Mouse (Mus musculus) gastrocnemius, postnatal 4 days (tissue): ENCODE data around the gene Ccdc69. TPM values are rescaled to one million over a fixed set of nuclear protein-coding genes. Genes with fewer than 3 reads are reported as not detected.
"Not testable (repeated sequence)": the region's sequence is repeated elsewhere in the genome, so short reads cannot be mapped to it uniquely, and the experiment has no call there.

Experiments
- DNase-seq, 2 experiments: peaks; one replicate each; pipeline ENCODE4 v3.0.0; 2021 to 2022; ENCODE audit warnings: low spot score in 2 of 2, mixed read lengths in 2 of 2
- total RNA-seq, 2 experiments: library from RNA; stranded (reverse); gene quantifications; 2 replicates each; pipeline ENCODE4 v1.2.3; 2021

Ccdc69 gene
- total RNA-seq, 2 experiments from 2014 or later, result 13.2 to 17.9 TPM

DNA sequence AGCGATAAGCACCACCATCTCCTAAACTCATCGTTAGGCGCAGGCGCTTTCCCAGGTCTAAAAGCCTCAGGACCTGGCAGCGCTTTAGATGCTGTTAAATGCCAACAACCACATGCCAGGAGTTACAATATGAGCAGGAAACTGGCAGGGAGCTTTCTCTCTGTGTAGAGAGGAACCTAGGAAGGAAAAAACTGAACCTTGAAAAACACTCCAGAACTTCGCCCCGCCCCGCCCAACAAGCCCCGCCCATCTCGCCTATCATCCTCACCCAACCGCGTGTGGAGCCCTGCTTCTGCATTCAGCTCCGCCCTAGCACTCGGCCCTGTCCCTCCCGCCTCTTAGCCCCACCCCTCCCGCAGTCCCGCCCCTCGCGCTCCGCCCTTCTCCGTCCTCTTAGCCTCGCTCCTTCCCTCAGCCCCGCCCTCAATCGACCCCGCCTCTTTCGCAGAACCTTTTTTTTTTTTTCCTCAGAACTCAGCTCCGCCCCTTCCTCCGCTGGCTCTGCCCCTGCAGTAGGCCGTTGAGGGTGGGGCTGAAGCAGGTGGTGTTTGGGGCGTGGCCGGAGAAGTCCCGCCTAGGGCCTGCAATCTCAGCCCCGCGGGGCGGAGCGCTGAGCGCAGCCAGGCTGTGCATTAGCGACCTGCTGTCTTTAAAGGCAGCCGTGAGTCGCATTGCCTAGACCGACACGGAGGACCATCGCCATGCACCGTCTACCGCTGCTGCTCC, 19.7 kb upstream of the Ccdc69 start, which contains the start of gene Gm2a:
Gm2a (plus strand) TSS at position 653 of the 726 bp plus-strand sequence.
- peak; percentile 77 to 92 for DNase-seq

DNA sequence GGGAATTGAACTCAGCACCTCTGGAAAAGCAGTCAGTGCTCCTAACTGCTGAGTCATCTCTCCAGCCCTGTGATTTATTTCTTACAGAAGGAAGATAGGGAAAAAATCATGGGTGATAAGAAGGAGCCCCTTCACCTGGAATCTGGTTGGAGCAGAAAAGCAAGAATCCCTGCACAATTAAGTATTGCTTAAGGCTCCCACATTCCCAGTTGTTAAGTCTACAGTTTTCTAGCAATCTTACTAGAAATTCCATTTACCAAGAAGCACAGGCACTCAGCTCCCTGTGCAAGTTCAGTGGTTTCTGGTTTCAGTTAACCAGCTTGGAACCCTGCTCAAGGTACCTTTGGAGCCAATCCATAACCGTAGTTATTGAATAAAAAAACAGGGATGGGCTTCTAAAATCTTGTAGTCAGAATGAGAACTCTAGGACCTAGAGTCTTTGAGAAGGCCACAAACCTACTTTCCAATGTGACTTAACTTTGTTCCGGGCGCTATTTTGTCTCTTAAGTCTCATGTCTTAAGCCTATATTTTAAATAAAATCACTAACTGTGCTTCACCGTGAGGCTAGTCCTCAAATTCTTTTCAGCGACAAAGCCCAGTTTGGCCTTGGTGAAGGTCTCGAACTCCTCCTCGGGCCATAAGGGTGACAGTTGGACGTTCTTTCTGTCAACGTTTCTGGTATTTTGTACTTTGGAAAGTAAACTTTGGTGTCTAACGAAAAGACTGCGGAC, 19.0 kb upstream of the Ccdc69 start:
- DNase-seq, result no peak

DNA sequence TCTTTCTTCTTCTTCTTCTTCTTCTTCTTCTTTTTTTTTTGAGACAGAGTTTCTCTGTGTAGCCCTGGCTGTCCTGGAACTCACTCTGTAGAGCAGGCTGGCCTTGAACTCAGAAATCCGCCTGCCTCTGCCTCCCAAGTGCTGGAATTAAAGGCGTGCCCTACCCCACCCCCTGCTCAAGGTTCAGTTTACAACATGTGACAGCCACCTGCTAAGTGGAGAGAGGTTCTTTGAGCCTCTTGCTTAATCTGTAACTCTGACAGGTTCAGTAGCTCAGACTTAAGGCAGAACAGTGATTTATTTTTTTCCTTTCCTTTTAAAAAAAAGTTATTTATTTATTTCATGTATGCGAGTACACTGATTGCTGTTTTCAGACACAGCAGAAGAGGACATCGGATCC, 18.4 kb upstream of the Ccdc69 start:
- DNase-seq, result not testable (repeated sequence)

DNA sequence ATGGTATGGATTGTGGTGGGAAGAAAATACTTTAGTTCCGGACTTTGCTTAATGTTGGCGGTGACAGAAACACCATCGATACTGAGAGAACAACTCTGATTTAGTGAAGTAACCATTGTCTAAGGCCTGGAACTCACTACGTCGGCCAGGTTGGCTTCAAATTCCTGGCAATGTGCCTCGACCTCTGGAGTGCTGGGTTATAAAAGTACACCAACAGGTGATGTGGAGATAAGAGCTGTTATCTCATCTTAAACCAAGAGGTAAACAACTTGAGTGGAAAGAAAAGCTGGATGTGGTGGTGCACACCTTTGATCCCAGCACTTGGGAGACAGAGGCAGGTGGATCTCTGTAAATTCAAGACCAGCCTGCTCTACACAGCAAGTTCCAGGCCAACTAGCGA, 15.2 kb upstream of the Ccdc69 start:
- no peak for DNase-seq

DNA sequence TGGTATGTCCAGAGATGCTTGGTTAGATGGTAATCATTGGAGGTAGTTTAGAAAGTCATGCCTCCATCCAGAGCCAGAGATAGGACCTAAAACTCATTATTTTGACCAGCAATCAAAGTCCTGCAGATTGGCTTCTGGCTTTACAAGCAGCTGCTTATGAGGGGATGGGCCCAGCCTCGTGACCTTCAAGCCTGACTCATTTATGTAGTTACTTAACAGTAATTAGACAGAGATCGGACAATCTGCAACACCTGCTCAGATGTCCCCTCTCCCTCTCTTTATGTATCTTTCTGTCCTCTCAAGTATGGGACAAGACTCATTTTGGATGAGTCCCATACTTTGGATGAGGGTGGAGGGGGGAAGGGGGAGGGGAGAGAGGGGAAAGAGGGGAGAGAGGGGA, 12.0 kb upstream of the Ccdc69 start:
- DNase-seq, result no peak

DNA sequence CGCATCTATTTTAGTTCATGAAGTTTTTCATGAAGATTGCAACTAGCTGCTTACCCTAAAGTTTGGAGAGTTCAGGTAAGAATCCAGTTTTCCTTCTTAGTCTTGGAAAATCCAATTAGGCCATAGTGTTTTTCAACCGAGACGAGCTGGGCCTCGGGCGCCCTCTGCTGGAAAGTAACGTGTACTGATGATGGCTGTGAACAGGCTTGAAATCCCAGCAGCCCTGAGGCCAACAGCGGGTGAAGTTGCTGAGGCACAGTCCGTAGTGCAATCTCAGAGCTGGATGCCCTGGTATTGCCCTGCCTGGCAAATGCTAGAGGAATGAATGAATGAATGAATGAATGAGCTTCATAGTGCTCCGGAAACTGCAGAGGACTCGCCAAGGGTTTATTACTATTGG, 9.1 kb upstream of the Ccdc69 start:
- peak; percentile 46 to 67 for DNase-seq

DNA sequence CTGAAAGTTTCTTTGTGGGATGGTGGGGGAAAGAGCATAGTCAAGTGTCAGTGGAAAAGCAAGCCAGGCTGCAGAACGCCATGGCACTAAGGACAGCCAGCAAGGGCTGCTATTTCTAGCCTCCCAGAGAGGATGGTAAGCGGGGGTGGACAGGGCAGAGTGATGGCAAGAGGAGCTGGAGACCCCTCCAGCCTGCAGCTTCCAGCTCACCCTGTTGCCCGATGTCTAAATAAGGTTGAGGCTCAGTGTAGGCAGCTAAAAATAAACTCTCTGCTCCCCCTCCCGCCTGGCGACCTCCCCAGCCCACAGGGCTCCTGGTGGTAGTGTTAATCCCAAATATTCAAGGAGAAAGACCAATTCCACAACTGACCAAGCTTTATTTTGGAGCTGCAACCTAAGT, 7.5 kb upstream of the Ccdc69 start:
- no peak for DNase-seq

DNA sequence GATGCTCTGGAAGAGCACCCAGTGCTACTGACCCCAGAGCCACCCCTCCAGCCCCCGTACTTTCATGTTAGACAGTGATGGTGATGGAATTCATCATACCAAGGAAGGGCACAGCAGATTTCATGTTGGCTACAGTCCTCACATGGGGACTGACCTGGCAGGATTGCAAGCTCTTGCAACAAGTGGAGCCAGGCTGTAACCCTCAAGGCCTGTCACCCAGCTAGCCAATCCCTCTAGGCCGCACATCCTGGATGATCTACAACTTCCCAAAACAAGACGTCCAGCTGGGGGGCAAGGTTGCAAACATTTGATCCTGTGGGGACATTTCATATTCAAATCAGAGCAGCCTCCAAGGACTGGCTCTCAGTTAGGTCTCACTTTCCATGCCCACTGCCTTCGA, 6.7 kb upstream of the Ccdc69 start:
- no peak for DNase-seq

DNA sequence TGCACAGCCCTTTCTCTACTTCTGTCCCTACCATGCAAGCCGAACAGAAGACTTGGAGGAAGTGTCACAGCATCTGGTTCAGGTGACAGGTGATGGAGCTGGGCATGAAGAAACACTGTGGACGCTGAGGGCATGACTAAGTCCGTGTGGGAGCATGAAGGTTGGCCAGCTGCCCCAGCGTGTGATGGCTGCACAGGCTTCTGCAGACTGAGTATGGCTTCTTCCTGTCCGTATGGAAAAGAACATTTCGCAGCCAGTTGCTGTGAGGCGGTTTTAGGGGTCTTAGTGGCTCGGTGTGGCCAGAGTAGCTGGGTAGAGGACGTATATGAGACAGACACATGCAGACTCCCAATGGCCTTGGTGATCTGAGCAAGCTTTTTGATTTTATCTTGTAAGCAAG, 3.3 kb upstream of the Ccdc69 start:
- DNase-seq, result no peak

DNA sequence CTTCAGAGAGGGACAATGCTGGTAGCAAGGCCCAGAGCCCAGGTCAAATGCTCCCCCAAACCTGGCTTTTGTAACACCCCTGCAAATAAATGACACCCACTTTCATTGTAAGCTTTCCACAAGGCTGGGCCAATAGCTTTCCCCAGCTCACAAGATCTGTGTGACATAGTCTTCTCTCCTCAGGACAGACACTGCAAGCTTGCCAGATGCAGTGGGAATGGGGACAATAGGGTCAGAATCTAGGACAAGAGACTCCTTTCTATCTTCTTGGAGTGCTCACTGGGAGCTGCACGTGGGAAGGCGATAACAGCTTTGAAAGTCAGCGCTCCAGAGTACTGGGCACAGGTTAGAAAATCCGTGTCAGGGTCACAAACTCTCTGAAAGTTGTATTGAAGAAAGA, 1.2 kb upstream of the Ccdc69 start:
- DNase-seq, result no peak

DNA sequence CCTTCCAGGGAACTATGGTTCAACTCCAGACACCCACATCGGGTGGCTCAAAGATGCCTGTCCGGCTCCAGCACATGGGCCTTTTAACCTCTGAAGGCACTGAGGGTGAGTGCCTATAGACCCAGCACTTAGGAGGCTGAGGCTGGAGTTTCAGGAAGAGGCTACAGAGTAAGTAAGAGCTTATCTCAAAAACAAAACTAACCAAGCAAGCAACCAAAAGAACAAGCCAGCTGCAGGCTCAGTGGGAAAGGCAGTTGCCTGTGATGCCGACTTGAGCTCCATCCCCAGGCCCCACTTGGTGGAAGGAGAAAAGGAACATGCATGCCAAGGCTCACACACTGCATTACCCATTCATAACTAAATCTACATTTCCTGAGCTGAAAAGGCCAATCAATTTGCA, 571 bp upstream of the Ccdc69 start:
- no peak for DNase-seq

DNA sequence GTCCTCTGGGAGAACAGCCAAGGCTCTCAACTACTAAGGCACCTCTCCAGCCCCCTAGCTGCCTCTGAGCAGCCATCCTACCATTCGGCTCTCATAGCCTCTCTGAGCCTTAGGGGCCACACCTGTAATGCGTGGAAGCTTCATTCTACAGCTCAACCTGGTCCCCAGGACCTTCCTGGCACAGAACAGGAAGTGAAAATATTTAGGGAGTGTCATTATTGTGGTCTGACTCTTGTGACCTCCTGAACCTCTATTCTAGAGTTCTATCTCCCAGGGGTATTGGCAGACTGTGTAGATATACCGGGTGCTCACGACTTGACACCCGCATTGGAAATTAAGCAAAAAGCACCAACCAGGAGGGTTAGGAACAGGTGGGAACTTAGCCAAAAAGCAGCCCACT, 1.7 kb downstream of the Ccdc69 start:
- DNase-seq, result no peak

DNA sequence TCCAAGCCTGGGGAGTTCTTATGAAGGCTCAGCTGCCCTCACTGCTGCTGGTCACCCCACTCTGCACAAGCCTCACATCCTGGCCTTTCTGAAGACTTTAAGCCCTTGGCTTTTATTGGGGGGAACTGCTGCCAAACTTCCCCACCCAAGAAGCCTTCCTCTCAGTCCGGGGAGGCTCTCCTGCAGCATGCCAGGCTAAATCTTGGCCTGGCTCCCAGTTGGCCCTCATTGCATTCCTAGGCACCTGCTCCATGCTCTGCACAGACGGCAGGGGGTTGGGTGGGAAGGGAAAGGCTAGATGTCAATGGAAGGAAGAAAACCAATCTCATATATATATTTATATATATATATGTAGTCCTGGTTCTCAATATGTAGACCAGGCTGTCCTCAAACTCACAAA, 2.3 kb downstream of the Ccdc69 start:
- DNase-seq, result peak in 1 of 2 experiments; percentile 40

DNA sequence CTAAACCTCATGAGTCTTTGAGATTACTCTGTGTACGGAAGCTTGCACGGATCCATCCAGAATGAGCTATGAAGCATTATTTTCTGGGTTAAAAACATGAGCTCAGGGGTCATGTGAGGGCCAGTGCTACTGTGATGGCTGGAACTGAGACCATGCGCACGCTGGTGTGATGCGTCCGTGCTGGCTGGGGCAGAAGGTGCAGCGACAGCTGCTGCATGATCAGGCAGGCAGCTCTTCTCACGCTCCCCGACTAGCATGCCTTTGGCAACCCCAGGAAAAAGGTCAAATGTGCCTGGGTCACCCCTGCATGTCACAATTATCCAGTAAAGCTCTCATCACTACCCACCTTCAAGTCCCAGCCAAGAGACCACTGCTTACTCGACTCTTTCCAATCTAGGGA, 4.7 kb downstream of the Ccdc69 start:
- no peak for DNase-seq

DNA sequence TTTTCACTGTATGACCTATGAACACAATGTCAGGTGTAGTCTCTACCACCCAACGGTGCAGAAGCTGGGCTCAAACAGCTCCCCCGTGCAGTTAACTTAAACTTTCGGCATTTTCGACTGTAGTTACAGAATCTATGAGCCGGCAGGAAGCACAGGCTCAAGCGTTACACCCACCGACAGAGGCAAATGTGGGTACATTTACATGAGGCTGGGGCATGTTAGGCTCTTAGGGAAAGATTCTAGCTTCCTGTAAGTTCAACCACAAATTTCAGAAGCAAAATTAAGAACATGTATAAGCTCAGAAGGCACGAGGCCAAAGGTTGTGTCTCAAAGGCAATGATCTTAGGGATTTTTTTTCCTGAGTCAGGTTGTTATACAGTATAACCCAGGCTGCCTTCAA, 5.5 kb downstream of the Ccdc69 start:
- no peak for DNase-seq

DNA sequence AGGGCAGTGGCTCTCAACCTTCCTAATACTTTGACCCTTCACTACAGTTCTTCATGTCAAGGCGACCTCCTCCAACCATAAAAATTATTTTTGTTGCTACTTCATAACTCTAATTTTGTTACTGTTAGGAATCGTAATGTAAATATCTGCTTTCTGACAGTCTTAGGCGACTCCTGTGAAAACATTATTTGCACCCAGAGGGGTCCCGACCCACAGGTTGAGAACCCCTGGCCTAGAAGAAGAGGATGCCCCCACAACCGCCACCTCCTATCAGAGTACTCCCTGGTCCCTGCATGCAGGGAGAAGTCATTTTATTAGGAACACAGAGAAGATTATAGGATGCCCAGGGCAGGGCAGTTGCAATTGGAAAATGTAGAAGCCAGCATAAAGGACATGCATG, 6.6 kb downstream of the Ccdc69 start:
- DNase-seq, result no peak

DNA sequence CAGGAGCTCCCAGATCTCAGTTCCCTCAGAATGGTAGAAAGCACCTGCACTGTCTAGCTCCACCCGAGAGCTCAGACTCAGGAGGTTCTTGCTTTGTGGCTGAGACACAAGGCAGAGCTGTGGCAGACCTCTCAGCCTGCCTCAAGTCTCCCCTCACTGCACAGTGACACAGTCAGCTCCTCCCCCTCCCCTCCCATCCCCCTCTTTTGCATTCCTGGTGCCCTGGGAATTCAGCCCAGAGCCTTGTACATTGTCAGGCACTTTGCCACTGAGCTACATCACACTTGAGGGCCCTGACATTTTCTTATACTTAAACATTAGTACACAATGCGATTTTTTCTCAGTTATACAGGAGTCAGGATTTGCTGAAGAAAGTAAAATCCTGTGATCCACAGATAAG, 8.9 kb downstream of the Ccdc69 start:
- no peak for DNase-seq

DNA sequence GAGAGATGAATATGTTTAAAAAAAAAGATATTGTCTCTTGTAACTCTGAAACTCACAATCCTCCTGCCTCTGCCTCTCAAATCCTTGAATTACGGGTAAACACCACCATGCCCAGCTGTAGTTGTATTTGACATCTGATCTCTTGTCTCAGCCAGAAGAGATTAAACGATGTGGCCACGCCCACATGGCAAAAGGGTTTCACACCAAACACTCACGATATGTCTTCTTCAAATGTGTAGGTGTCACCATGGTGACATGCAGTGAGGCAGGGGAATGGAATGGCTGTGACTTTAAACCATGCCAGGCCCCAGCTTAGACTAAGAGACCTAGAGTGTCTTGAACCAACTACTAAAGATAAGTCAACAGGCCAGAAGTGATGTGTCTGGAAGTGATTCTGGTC, 11.0 kb downstream of the Ccdc69 start:
- DNase-seq, result no peak

DNA sequence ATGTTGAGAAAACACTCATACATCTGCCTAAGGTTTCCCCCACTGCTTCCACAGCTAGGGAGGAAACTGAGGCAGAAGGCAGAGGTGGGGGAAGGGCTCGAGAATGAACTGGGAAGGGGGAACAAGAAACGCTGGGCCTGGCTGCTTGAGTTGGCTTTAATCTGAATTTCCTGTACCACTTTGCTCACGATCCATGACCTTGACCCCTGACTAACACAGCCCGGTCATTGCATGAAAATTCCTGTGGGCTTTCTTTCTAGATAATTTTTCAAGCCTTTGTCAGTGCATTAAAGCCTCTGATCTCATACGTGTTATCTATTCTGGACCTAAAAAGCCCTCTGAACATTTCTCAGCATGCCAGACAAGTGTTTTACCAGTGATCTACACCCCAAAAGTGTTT, 15.1 kb downstream of the Ccdc69 start:
- no peak for DNase-seq

DNA sequence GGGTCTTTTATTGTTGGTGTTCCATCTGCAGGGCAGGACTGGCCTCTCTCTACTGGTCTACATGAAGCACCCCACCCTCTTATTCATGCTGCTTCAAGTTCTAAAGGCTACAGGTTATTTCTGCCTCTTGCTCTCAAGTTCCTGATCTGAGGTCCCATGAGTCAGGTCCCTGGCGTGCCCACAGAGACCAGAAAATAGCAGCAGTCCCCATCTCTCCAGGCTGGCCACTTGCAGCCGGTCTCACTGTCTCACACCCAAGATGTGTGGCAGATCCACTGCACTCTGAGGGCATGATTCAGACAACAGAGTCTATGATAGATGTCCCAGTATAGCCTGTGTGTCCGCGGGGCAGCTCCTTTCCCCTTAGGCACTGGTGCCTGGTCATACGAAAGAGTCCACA, 17.1 kb downstream of the Ccdc69 start:
- no peak for DNase-seq

DNA sequence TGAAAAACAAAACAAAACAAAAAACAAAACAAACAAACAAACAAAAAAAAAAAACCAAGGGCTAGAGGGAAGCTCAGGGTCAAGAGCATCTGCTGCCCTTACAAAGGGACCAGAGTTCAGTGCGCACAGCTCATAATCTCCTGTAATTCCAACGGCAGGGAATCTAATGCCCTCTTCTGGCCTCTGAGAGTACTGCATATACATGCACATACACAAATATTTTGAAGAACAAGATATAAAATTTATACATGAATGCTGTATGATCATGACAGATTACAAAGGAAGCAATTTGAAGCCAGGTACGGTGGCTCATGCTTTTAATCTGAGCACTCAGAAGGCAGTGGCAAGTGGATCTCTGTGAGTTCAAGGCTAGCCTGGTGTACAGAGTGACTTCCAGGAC, 20.4 kb downstream of the Ccdc69 start:
- no peak for DNase-seq

DNA sequence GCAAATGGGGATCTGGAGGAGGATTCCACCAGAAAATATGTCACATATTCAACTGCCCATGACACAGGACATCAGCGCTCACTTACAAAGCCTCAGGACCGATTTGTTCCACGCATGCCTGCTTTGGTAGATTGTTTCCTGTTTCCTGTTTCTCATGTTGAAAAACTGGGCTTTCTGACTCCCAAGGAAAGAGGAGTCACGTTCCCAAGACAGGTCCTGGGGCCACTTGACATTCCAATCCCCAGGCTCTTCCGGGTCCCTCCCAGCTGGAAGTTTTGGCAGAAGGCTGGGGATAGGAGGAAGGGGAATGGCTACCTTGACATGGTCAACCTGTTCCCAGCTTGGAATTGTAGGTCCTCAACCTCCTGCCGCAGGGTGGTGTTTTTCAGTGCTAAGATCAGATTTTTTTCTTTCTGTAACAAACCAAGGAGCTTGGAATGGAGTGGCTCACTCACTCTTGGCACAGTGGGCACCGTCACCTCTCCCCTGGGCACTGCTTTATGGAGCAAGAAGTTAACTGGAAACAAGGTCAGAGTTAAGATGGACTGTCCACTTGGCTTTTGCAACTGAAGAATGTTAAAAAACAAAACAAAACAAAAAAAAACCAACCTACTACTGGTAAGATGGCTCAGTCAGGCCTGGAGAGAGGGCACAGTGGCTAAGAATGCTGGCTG, 27.0 kb downstream of the Ccdc69 start:
- DNase-seq, result no peak
